Mouse (Mus musculus) liver, embryonic 14.5 days (tissue): ENCODE data around the gene Ska3.

ENCODE experiments used
- CTCF ChIP-seq: IDR thresholded peaks from 2 replicates; pipeline ENCODE4 v1.5.1; 2016; ENCODE audit warnings: antibody characterized with exemption, low read depth, control low read depth
- EP300 ChIP-seq: IDR thresholded peaks from 2 replicates; pipeline ENCODE4 v1.6.1; 2016; ENCODE audit warnings: antibody characterized with exemption, low read depth

GRCm38 (mm10) chr14:57791171-57791570 is 34.8 kb downstream of the Ska3 start:
- TF ChIP-seq CTCF (no peak), EP300 (no peak)
